Mouse (Mus musculus) spleen, postnatal 14 days (tissue): Measurements from ENCODE around the gene Fndc3b.

Source experiments
- DNase-seq, 2 experiments: peaks; one replicate each; pipeline ENCODE4 v3.0.0; 2021 to 2022; ENCODE audit warnings: low spot score in 2 of 2

Fndc3b gene

GRCm38 (mm10) chr3:27709096-27709905 lies 1.8 kb downstream of the Fndc3b start:
- DNase-seq = no peak

DNA sequence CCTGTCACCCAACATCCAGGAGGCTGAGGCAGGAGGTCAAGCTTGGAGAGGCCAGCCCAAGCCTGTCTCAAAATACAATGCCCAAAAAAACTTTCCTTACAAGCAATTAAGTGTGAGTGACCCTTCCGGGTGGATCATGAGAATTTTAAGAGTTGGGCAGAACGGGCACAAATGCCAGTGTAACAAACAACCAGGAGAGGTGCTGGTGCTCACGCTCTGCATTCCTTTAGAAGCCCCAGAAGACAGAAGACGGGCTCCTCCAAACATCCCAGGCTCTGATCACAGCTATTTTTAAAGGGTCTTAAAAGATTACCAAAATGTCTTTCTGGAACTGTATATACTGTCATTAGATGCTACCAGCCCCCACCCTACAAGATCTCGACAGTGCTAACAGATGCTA lies 2.5 kb downstream of the Fndc3b start:
- no peak for DNase-seq

DNA sequence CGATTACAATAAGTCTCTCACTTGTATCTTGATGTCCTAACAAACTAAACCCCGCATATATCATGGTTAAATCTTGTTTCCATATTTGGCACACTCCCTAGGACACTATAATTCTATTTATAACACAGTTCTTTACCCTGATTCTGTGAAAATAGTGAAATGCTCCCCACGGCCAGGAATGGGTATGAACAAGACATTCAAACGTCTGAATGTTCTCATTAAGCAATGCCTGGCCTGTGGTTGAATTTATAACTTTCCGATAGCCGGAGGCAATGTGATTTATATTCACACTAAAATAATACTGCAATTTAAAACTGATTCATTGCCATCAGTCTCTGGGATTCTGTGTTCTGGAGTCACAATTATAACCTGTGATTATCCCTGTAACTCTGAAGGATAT lies 5.3 kb downstream of the Fndc3b start:
- no peak for DNase-seq

DNA sequence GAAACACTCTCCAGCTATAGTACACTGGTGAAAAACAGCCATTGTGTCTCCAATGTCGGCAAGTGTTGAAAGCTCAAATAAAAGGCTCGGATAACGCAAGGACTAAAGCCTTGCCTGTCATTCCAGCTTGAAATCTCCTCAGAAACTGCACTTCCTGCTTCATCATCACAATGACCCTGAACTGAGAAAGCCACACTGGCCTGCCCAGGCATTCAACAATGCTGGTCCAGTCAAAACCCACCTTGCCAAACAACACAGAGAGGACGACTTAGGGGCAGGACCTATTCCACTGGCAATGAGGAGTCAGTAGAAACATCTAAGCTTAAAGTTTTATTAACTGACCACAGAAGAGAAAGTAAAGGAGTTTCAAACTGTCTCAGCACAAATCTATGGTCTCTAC lies 6.1 kb downstream of the Fndc3b start:
- no peak for DNase-seq

DNA sequence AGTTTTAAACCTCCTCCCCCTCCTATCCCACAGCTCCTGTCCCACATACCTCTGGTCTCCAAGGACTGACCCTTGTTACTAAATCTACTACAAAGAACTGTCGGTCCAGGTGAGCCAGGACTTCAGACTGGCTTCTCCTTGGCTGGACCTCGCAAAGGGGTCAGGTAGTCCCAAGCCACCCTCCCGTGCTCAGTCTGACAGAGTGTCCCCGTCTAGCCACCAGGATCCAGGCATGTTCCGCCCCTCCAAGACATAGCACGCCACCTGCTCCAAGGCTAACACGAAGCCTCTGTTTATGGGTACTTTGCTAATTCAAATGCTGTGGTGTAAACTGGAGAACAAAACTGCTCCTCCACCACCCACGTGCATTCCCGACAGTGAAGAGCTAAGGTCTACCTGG lies 6.5 kb downstream of the Fndc3b start:
- DNase-seq = no peak

- no peak for DNase-seq
Measured at GRCm38 (mm10) chr3:27703531-27703930, 7.6 kb downstream of the Fndc3b start.

DNA sequence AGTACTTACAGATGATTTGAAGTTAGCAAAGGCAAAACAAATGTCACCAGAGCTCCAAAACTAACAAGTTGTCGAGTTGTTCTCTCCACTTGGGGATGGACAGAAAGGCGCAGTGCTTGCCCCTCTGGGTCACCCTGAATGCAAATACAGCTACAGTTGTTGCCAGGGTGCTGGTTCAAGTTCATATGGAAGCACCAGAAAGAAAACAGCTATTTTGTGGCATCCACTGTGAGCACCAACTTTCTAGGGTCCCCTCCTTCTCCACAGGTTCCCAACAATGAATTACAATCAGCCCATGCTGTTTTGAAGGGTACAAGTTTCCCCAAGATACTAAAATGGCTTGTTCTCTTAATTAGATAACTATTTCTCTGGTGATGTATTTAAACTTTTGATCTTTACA lies 8.0 kb downstream of the Fndc3b start:
- no peak for DNase-seq

GRCm38 (mm10) chr3:27698671-27699070 lies 12.4 kb downstream of the Fndc3b start:
- DNase-seq = no peak

DNA sequence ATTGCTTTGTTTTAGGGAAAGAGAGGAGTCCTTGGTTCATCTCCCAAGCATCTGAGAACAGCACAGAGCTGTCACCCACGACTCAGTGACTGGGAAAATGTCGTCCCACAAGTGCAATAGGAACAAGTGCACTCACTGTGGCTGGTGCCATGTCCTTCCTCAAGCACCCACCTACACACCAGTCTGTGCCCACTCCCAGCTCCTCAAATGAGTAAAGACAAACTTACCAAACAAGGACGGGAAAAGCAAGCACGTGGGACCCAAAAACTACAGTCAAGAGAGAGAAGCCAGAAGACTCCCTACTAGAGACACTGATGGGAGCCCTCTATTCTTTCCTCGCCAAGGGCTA lies 14.7 kb downstream of the Fndc3b start:
- no peak for DNase-seq

GRCm38 (mm10) chr3:27695612-27696448 lies 15.3 kb downstream of the Fndc3b start:
- no peak for DNase-seq

- DNase-seq = no peak
Measured at GRCm38 (mm10) chr3:27694586-27694985, 16.5 kb downstream of the Fndc3b start.

DNA sequence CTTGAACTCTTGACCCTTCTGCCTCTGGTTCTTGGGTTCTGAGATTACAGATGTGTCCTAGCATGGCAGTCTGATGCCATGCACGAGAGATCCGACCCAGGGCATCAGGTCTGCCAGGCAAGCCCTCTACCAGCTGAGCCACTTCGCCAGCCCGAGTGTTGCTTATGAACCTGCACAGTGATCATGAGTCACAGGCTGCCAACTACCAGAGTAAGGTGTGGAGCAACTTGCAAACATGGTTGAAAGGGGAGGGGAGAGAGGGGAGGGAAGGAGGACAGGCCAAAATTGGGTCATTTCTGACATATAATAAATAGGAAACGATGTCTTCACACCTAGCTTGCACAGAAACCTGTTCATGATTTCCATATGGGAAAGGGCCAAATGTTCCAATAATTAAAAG lies 17.0 kb downstream of the Fndc3b start:
- no peak for DNase-seq

DNA sequence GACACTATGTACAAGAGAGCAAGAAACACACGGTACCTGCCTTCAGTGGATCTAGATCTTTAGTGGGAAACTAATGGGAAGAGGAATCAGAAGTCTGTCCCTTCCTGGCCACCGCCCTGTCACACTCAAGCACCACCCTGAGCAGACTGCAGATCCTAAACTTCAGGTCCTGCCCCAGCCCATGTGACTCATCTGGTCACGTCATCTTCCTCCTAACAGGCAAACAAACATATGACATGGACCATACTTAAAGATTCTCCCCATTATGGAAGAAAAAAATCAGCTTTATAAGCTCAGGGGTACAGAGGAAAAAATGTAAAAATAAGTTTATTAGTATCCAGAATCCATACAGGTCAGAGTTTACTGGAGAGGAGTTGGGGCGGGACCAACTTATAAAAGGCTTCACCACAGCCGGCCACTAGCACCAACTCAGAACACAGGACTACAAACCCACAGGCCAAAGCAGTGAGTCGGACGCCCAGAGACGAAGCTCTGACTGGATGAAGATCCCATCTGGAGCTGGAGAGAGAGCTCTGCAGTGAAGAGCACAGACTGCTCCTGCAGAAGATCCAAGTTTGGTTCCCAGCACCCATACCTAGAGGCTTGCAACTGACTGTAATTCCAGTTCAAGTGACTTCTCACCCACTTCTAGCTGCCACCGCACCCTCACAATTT lies 19.5 kb downstream of the Fndc3b start:
- no peak for DNase-seq

GRCm38 (mm10) chr3:27690030-27690429 lies 21.1 kb downstream of the Fndc3b start:
- peak in 1 of 2 experiments; percentile 12 for DNase-seq

- DNase-seq = no peak
Measured at GRCm38 (mm10) chr3:27689149-27689865, 21.8 kb downstream of the Fndc3b start.

DNA sequence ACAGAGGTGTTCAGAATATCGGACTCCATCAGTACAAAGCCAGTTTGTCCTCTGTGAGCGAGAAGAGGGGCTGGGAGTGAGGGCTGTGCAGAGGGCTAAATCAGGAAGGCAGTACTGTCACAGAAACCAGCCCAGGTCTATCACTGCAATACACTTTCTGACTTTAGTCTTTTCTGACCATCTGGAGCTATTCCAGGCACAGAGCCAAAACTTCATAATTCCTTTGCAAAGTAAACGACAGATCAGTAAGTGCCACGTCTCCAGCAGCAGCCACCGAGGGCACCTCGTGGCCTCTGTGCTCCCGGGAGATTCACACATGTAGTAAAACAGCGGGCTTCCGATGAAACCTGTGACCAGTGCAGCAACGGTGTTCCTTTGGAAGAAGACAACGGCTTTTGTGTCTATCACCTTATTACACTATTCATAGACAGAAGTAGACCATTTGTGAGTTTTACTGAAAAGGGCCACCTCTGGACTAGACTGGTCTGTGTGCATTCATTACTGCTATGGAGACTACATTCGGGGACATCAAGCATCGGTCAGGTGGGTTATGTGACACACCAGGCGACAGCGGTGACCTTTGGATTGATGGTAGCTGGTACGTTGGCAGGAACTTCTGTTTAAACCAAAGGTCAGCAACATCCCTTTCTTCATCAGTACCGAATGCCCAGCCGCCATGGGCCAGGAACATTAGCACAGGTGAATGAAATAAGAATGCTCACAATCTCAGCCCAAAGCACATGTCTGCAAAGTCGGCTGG lies 24.2 kb downstream of the Fndc3b start:
- DNase-seq = no peak

DNA sequence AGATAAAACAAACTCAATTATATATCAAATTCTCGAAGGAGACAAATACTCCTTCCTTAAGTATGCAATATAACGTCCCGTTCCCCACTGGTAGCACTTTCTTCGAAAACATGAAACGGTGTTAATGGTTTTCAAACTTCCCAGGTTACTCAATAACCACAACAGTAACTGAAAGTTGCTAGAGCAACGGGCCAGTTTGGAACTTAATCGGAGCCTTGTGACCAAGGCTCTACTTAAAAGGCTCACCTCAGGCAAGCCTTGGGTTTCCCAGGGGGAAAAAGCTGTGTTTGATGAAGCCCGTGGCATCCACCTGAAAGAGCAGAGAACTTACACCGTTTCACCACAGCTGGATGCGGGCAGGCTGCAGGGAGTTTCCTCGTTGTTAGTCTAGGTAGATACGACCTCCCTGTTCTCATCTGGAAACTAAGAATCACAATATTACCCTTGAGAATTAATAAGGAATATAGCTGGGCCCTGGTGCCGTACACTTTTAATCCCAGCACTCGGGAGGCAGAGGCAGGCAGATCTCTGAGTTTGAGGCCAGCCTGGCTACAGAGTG lies 25.4 kb downstream of the Fndc3b start:
- DNase-seq = no peak

DNA sequence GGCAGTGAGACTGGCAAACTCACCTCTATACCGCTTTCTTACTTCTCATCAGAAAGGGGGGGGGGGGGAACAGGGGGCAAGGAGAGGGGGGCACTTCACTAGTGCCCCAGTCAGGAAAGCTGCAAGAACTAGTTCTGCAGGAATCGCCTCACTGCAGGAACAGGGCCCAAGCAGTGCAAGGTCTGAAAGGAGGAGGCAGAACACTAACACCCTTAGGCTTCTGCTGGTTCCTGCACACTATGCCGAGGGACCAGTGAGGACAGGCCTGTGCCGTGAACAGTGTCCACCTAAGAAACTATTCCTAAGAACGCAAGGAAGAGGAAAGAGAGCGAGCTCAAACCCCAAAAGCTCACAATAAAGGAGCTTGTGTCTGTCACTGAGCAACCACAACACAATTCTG lies 26.0 kb downstream of the Fndc3b start:
- DNase-seq = no peak

- no peak for DNase-seq
Measured at GRCm38 (mm10) chr3:27683374-27683773, 27.7 kb downstream of the Fndc3b start.

DNA sequence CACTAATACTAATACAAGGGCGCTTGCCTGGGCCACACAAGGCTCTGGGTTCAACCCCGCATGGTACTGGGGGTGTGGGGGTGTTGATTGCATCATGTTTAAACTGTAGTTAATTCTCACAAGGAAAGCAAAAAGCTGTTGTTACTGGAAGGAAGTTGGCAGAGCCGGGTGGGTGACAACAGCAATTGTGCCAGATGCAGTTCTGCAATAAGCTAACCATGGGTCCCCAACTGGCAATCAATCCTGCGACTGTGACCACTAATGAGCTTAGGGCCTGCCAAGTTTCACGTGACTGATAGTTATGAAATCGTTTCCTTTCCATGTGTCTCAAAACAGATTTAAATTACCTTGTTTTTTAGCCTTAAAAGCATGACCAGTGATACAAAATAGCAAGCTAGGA lies 33.5 kb downstream of the Fndc3b start:
- DNase-seq = no peak

DNA sequence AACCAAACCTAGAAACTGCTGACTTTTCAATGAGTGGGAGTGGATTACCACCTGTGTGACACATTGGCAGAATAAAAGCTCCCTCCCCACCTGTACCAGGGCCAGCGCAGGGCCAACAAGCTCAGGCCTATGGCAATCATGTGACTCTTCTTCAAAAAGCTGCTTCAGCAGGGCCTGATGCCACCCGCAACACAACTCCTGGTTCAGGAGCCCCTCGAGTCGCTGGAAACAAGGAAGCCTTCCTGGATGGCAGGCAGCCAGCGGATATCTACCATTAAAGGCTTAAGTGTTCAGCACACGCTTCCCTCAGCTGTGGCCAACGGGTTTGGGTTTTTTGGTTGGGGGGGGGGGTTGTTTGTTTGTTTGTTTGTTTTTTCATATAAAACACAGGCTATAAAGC lies 37.4 kb downstream of the Fndc3b start:
- DNase-seq = no peak
